22 mouse cellular contexts compared by ENCODE assay signal in genomic region chr16:10915066-10915465, GRCm38 (mm10).
DNase-seq lines count a peak whose midpoint lies in the region; ATAC-seq and TF ChIP-seq lines count a peak whose summit lies in the region.
"Had no signal": no experiment of that assay in that cellular context is flagged by ENCODE, and none has a peak within 500 bp of the region (broad histone marks: within the 10 kb centered on the region; RNA-seq: fewer than 3 reads in every experiment).

No protein-coding gene starts in this region.

- H3K27ac ChIP-seq in intestine, postnatal 0 days (ENCODE audit: low read depth, low read length): no peak overlapping the region
- H3K27ac ChIP-seq: embryonic facial prominence, embryonic 13.5 days; embryonic facial prominence, embryonic 15.5 days; forebrain, embryonic 10.5 days; forebrain, embryonic 12.5 days had no signal

- H3K4me2 ChIP-seq in intestine, postnatal 0 days (replicated peaks; ENCODE audit: low read depth): no peak overlapping the region
- H3K4me2 ChIP-seq: embryonic facial prominence, embryonic 13.5 days; embryonic facial prominence, embryonic 15.5 days; forebrain, embryonic 12.5 days had no signal

- no peak overlapping the region for H3K4me3 ChIP-seq in intestine, postnatal 0 days (ENCODE audit: low read depth, low read length)
- H3K4me3 ChIP-seq: embryonic facial prominence, embryonic 13.5 days; embryonic facial prominence, embryonic 15.5 days; erythroblast, embryonic 14.5 days; forebrain, embryonic 10.5 days; forebrain, embryonic 12.5 days had no signal

- no peaks in the 10 kb centered on the region for H3K36me3 ChIP-seq in intestine, postnatal 0 days (ENCODE audit: control insufficient read depth, insufficient read depth)
- H3K36me3 ChIP-seq: embryonic facial prominence, embryonic 13.5 days; embryonic facial prominence, embryonic 15.5 days; forebrain, embryonic 10.5 days; forebrain, embryonic 12.5 days had no signal

- no peak for ATAC-seq in intestine, postnatal 0 days
- ATAC-seq: forebrain, embryonic 14.5 days; forebrain, postnatal 0 days had no signal

- DNase-seq in thymus, postnatal 0 days (ENCODE audit: low spot score): peak; percentile 66
- DNase-seq in thymus, postnatal 10 days (ENCODE audit: low spot score in 2 of 2): peak; percentile 19 to 40
- peak; percentile 20 for DNase-seq in thymus, postnatal 25 days
- DNase-seq in cerebellum, adult 11-12 months: no peak
- DNase-seq in cerebellum, adult 11 months: no peak
- DNase-seq: adrenal gland, adult 2 months; adrenal gland, postnatal 10 days; adrenal gland, postnatal 25 days; cerebellum, adult 18-20 months; cerebellum, adult 8-10 months; cerebellum, adult 9-11 months; cerebellum, postnatal 14 days; cerebellum, postnatal 36 days; embryo, embryonic 11 days; forebrain, postnatal 0 days had no signal

- H3K27me3 ChIP-seq in intestine, postnatal 0 days (replicated peaks; ENCODE audit: control insufficient read depth, insufficient read depth, low read length): no peaks in the 10 kb centered on the region
- H3K27me3 ChIP-seq: embryonic facial prominence, embryonic 13.5 days; embryonic facial prominence, embryonic 15.5 days; forebrain, embryonic 12.5 days had no signal

- TF ChIP-seq CTCF in intestine, postnatal 0 days (IDR thresholded peaks at IDR 0.05; ENCODE audit: low read depth): no peak

- no peaks in the 10 kb centered on the region for H3K4me1 ChIP-seq in intestine, postnatal 0 days (replicated peaks; ENCODE audit: control insufficient read depth, insufficient read depth, low read length)
- H3K4me1 ChIP-seq: embryonic facial prominence, embryonic 15.5 days; forebrain, embryonic 10.5 days; forebrain, embryonic 12.5 days had no signal

- no peak overlapping the region for H3K9ac ChIP-seq in intestine, postnatal 0 days (ENCODE audit: low read depth, low read length)
- H3K9ac ChIP-seq: embryonic facial prominence, embryonic 13.5 days; embryonic facial prominence, embryonic 15.5 days; forebrain, embryonic 12.5 days; forebrain, postnatal 0 days had no signal

- 93% methylated on average over 4 of the region's 4 CpGs for WGBS in intestine, postnatal 0 days

- no peaks in the 10 kb centered on the region for H3K9me3 ChIP-seq in intestine, postnatal 0 days (ENCODE audit: control insufficient read depth)
- H3K9me3 ChIP-seq: embryonic facial prominence, embryonic 13.5 days; embryonic facial prominence, embryonic 15.5 days; forebrain, embryonic 10.5 days; forebrain, embryonic 12.5 days had no signal

Comparison
In these comparisons a context has a peak if more than half of its experiments do, and no peak if none do; other contexts are left out.
1. DNase-seq: peak in thymus, postnatal 0 days (single experiment), thymus, postnatal 10 days (2 of 2) and thymus, postnatal 25 days (single experiment); none in cerebellum, adult 11-12 months (single experiment) and cerebellum, adult 11 months (single experiment).